Mouse (Mus musculus): ENCODE measurements at regions not wholly inside any gene's neighbourhood (a gene's known extent, or its start where the extent isn't known, plus 50 kb on each side); places are given as distances from the start of the nearest gene placed in this dataset.
A peak's percentile ranks its signal among the peaks of the same experiment; 100 is the strongest.

DNA sequence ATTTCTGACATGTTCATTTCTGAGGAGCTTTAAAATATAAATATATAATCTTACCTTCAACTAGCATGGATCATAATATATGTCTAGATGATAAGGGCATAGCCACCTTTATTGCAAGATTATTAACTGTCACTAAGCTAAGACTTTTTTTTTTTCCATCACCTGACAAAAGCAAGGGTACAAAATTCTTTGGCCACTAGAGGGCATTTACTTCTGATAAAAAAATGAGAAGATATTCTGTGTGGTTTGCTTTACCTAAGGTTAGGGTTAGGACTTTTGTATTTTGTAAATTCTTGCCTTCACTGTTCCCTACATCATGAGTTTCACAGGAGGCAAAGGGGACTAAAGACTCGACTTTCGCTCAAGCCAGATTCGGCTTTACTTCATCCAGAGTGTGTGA lies 355.1 kb downstream of the Cps1 start:
- TF ChIP-seq CTCF (IDR thresholded peaks at IDR 0.05; ENCODE audit: low read depth) (peak; percentile 16; the same call in 1 of the 2 replicates), EP300 (IDR thresholded peaks at IDR 0.05; ENCODE audit: low read depth) (no peak)
